Mouse (Mus musculus): ENCODE results near the gene Mmd2. TPM values are rescaled to one million over a fixed set of nuclear protein-coding genes. Genes with fewer than 3 reads are reported as not detected.

Mmd2 gene
- polyA plus RNA-seq (2012; rRNA removed): 96.9 and 99.1 TPM in 2 replicates

- TF ChIP-seq CTCF (IDR thresholded peaks at IDR 0.05; ENCODE audit: extremely low read depth, insufficient read depth, low read length) (no peak), POLR2A (IDR thresholded peaks at IDR 0.05; ENCODE audit: extremely low read depth, insufficient read depth, low read length) (peak; percentile 28; the same call in 1 of the 2 replicates)
- H3K4me3 ChIP-seq (ENCODE audit: insufficient read depth, low read length): peak within 1 kb of the TSS; percentile 88
- H3K4me1 ChIP-seq (ENCODE audit: control insufficient read depth, insufficient read depth, low read length): peaks cover 2% of the 10 kb centered on the region; the same call in 1 of the 2 replicates
Measured at GRCm38 (mm10) chr5:142608259-142608988, at the start of gene Mmd2. Mmd2 (minus strand) TSS chr5:142608800.

GRCm38 (mm10) chr5:142652266-142652665 is 43.7 kb upstream of the Mmd2 start:
- Histone ChIP-seq H3K4me1 (ENCODE audit: control insufficient read depth, insufficient read depth, low read length) (no peaks in the 10 kb centered on the region; the same call in 1 of the 2 replicates), H3K4me3 (ENCODE audit: insufficient read depth, low read length) (no peak overlapping the region), H3K27ac (ENCODE audit: insufficient read depth, low read length) (no peak overlapping the region)
- no peak for TF ChIP-seq POLR2A (IDR thresholded peaks at IDR 0.05; ENCODE audit: extremely low read depth, insufficient read depth, low read length)

More at GRCm38 (mm10) chr5:142608259-142608988, at the start of gene Mmd2:
- H3K27ac ChIP-seq (ENCODE audit: insufficient read depth, low read length): peak within 1 kb of the TSS; percentile 94

GRCm38 (mm10) chr5:142650794-142651497 is 42.3 kb upstream of the Mmd2 start:
- no peaks in the 10 kb centered on the region; the same call in 1 of the 2 replicates for H3K4me1 ChIP-seq (ENCODE audit: control insufficient read depth, insufficient read depth, low read length)
- no peak overlapping the region for H3K27ac ChIP-seq (ENCODE audit: insufficient read depth, low read length)
- TF ChIP-seq CTCF (IDR thresholded peaks at IDR 0.05; ENCODE audit: extremely low read depth, insufficient read depth, low read length) (no peak), POLR2A (IDR thresholded peaks at IDR 0.05; ENCODE audit: extremely low read depth, insufficient read depth, low read length) (no peak)
- no peak overlapping the region for H3K4me3 ChIP-seq (ENCODE audit: insufficient read depth, low read length)

- Histone ChIP-seq H3K4me1 (ENCODE audit: control insufficient read depth, insufficient read depth, low read length) (no peaks in the 10 kb centered on the region; the same call in 1 of the 2 replicates), H3K27ac (ENCODE audit: insufficient read depth, low read length) (no peak overlapping the region), H3K4me3 (ENCODE audit: insufficient read depth, low read length) (no peak overlapping the region)
- TF ChIP-seq POLR2A (IDR thresholded peaks at IDR 0.05; ENCODE audit: extremely low read depth, insufficient read depth, low read length): no peak
- no peak for TF ChIP-seq CTCF (IDR thresholded peaks at IDR 0.05; ENCODE audit: extremely low read depth, insufficient read depth, low read length)
Measured at GRCm38 (mm10) chr5:142650390-142650789, 41.8 kb upstream of the Mmd2 start.

- H3K4me3 ChIP-seq (ENCODE audit: insufficient read depth, low read length): no peak overlapping the region
- TF ChIP-seq CTCF (IDR thresholded peaks at IDR 0.05; ENCODE audit: extremely low read depth, insufficient read depth, low read length) (no peak), POLR2A (IDR thresholded peaks at IDR 0.05; ENCODE audit: extremely low read depth, insufficient read depth, low read length) (no peak)
- H3K4me1 ChIP-seq (ENCODE audit: control insufficient read depth, insufficient read depth, low read length): no peaks in the 10 kb centered on the region; the same call in 1 of the 2 replicates
- H3K27ac ChIP-seq (ENCODE audit: insufficient read depth, low read length): no peak overlapping the region
Measured at GRCm38 (mm10) chr5:142649460-142650050, 41.0 kb upstream of the Mmd2 start.

GRCm38 (mm10) chr5:142648162-142648561 is 39.6 kb upstream of the Mmd2 start:
- Histone ChIP-seq H3K4me3 (ENCODE audit: insufficient read depth, low read length) (no peak overlapping the region), H3K27ac (ENCODE audit: insufficient read depth, low read length) (no peak overlapping the region), H3K4me1 (ENCODE audit: control insufficient read depth, insufficient read depth, low read length) (no peaks in the 10 kb centered on the region; the same call in 1 of the 2 replicates)
- TF ChIP-seq CTCF (IDR thresholded peaks at IDR 0.05; ENCODE audit: extremely low read depth, insufficient read depth, low read length) (no peak), POLR2A (IDR thresholded peaks at IDR 0.05; ENCODE audit: extremely low read depth, insufficient read depth, low read length) (no peak)

- Histone ChIP-seq H3K4me1 (ENCODE audit: control insufficient read depth, insufficient read depth, low read length) (no peaks in the 10 kb centered on the region), H3K27ac (ENCODE audit: insufficient read depth, low read length) (no peak overlapping the region), H3K4me3 (ENCODE audit: insufficient read depth, low read length) (no peak overlapping the region)
- TF ChIP-seq CTCF (IDR thresholded peaks at IDR 0.05; ENCODE audit: extremely low read depth, insufficient read depth, low read length): no peak
- TF ChIP-seq POLR2A (IDR thresholded peaks at IDR 0.05; ENCODE audit: extremely low read depth, insufficient read depth, low read length): no peak
Measured at GRCm38 (mm10) chr5:142641331-142642051, 32.9 kb upstream of the Mmd2 start.

- no peak overlapping the region for H3K27ac ChIP-seq (ENCODE audit: insufficient read depth, low read length)
- no peak for TF ChIP-seq CTCF (IDR thresholded peaks at IDR 0.05; ENCODE audit: extremely low read depth, insufficient read depth, low read length)
- TF ChIP-seq POLR2A (IDR thresholded peaks at IDR 0.05; ENCODE audit: extremely low read depth, insufficient read depth, low read length): no peak
- no peak overlapping the region for H3K4me3 ChIP-seq (ENCODE audit: insufficient read depth, low read length)
- H3K4me1 ChIP-seq (ENCODE audit: control insufficient read depth, insufficient read depth, low read length): no peaks in the 10 kb centered on the region
Measured at GRCm38 (mm10) chr5:142640088-142640487, 31.5 kb upstream of the Mmd2 start.

GRCm38 (mm10) chr5:142637823-142638222 is 29.2 kb upstream of the Mmd2 start:
- no peak overlapping the region for H3K27ac ChIP-seq (ENCODE audit: insufficient read depth, low read length)
- no peaks in the 10 kb centered on the region for H3K4me1 ChIP-seq (ENCODE audit: control insufficient read depth, insufficient read depth, low read length)
- H3K4me3 ChIP-seq (ENCODE audit: insufficient read depth, low read length): no peak overlapping the region
- TF ChIP-seq CTCF (IDR thresholded peaks at IDR 0.05; ENCODE audit: extremely low read depth, insufficient read depth, low read length) (no peak), POLR2A (IDR thresholded peaks at IDR 0.05; ENCODE audit: extremely low read depth, insufficient read depth, low read length) (no peak)

Measured in cortical plate, adult 2 months (tissue).